Mouse (Mus musculus): Measurements from ENCODE around the gene Hdgfl2.

DNA sequence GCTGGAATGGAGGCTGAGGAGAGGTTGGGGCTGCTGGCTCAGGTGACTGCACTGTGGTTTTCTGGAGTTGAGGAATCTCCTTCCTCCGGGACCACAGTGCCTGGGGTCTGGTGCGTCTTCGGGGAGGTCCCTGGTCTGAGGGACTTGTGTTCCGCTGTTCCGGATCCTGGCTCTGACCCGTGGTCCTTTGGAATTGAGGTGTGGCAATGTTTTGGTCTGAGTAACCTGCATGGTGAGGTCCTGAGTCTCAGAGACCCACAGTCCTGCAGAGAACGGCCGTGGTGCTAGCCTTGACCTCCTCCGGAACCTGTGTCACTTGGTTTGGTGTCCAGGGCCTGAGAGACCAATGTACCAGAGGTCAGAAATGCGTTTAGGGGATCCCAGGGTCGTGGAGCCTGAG is 487 bp downstream of the Hdgfl2 start:
- no peak for TF ChIP-seq CTCF (IDR thresholded peaks at IDR 0.05; ENCODE audit: low read depth, low read length)
- TF ChIP-seq GATA1 (IDR thresholded peaks at IDR 0.05; ENCODE audit: borderline replicate concordance, low read length) = no peak
- no peak for TF ChIP-seq POLR2AphosphoS5 (IDR thresholded peaks at IDR 0.05; ENCODE audit: insufficient replicate concordance, low read depth, low read length)
- TF ChIP-seq TAL1 (conservative IDR thresholded peaks at IDR 0.05; ENCODE audit: low read depth, low read length) = no peak
- no peak for TF ChIP-seq GATA2 (IDR thresholded peaks at IDR 0.05; ENCODE audit: borderline replicate concordance, low read depth, low read length)

All from G1E (cell line).